Mouse (Mus musculus) thymus, adult 2 months (tissue): Measurements from ENCODE around the gene March10. TPM values are rescaled to one million over a fixed set of nuclear protein-coding genes. Genes with fewer than 3 reads are reported as not detected.

Experiments used
- DNase-seq: peaks from one replicate; pipeline ENCODE4 v3.0.0; 2021
- H3K27ac ChIP-seq: fragments of 200-500 bp; 2 replicates; pipeline ENCODE4 v1.5.1; 2012; ENCODE audit warnings: low read length, control low read depth; ENCODE audit not compliant: control insufficient read depth, insufficient read depth
- H3K27me3 ChIP-seq: fragments of 200-500 bp; 2 replicates; pipeline ENCODE4 v1.6.1; 2012; ENCODE audit warnings: mild to moderate bottlenecking, low read length, moderate library complexity, mixed read lengths; ENCODE audit not compliant: control insufficient read depth, insufficient read depth
- H3K36me3 ChIP-seq: fragments of 200-500 bp; 2 replicates; pipeline ENCODE4 v1.6.1; 2012; ENCODE audit warnings: mild to moderate bottlenecking, low read length, moderate library complexity; ENCODE audit not compliant: control insufficient read depth, insufficient read depth
- H3K4me1 ChIP-seq: fragments of 200-500 bp; replicated peaks from 2 replicates; pipeline ENCODE4 v1.6.1; 2012; ENCODE audit warnings: low read length; ENCODE audit not compliant: control insufficient read depth, insufficient read depth
- H3K4me3 ChIP-seq: fragments of 200-500 bp; 2 replicates; pipeline ENCODE4 v1.5.1; 2012; ENCODE audit warnings: mild to moderate bottlenecking, low read length, control low read depth, moderate library complexity; ENCODE audit not compliant: control insufficient read depth, insufficient read depth
- CTCF ChIP-seq: fragments of 200-500 bp; IDR thresholded peaks from 2 replicates; pipeline ENCODE4 v1.5.1; 2012; ENCODE audit warnings: mild to moderate bottlenecking, control low read depth, low read length, moderate library complexity, borderline replicate concordance; ENCODE audit not compliant: control insufficient read depth, poor library complexity, insufficient read depth; ENCODE audit errors: extremely low read depth
- POLR2A ChIP-seq: fragments of 200-500 bp; IDR thresholded peaks from 2 replicates; pipeline ENCODE4 v1.6.1; 2012; ENCODE audit warnings: mild to moderate bottlenecking, low read length, control low read depth, moderate library complexity; ENCODE audit not compliant: control insufficient read depth, poor library complexity, insufficient read depth; ENCODE audit errors: extremely low read depth
- WGBS: fragments of 180-500 bp; shearing (Covaris S2); methylation state at CpG from one replicate; pipeline ENCODE4 v1.1.7; 2018; 5-methylcytosine and 5-hydroxymethylcytosine counted together
- polyA plus RNA-seq: library from polyadenylated mRNA; depleted of rRNA; stranded (reverse); fragments of >200 nt; gene quantifications from 2 replicates; pipeline ENCODE4 v1.2.3, GENCODE M21; 2012

The March10 gene
- polyA plus RNA-seq, 1 experiment, result 0.07 TPM

GRCm38 (mm10) chr11:105402355-105402754 is 54.2 kb downstream of the March10 start:
- Histone ChIP-seq H3K4me1 (no peaks in the 10 kb centered on the region), H3K4me3 (no peak overlapping the region), H3K27ac (no peak overlapping the region), H3K27me3 (no peaks in the 10 kb centered on the region), H3K36me3 (no peaks in the 10 kb centered on the region)
- no peak for DNase-seq
- TF ChIP-seq CTCF (no peak), POLR2A (no peak)
- WGBS, result 89% methylated on average over 9 of the region's 9 CpGs

- 93% methylated on average over 7 of the region's 7 CpGs for WGBS
Measured at GRCm38 (mm10) chr11:105390290-105390689, 66.2 kb downstream of the March10 start.

GRCm38 (mm10) chr11:105388636-105389035 is 67.9 kb downstream of the March10 start:
- Histone ChIP-seq H3K27me3 (no peaks in the 10 kb centered on the region), H3K4me1 (no peaks in the 10 kb centered on the region), H3K4me3 (no peak overlapping the region), H3K27ac (no peak overlapping the region), H3K36me3 (no peaks in the 10 kb centered on the region)
- DNase-seq, result no peak
- WGBS, result 55% methylated on average over 2 of the region's 2 CpGs
- no peak for TF ChIP-seq CTCF
- no peak for TF ChIP-seq POLR2A

More at GRCm38 (mm10) chr11:105390290-105390689, 66.2 kb downstream of the March10 start:
- DNase-seq, result no peak
- no peaks in the 10 kb centered on the region for H3K4me1 ChIP-seq
- no peaks in the 10 kb centered on the region for H3K27me3 ChIP-seq
- no peak overlapping the region for H3K4me3 ChIP-seq
- H3K27ac ChIP-seq, result no peak overlapping the region
- TF ChIP-seq POLR2A, result no peak
- TF ChIP-seq CTCF, result no peak
- H3K36me3 ChIP-seq, result no peaks in the 10 kb centered on the region

- no peak for DNase-seq
- WGBS, result 95% methylated on average over 9 of the region's 9 CpGs
Measured at GRCm38 (mm10) chr11:105385266-105385665, 71.3 kb downstream of the March10 start.

GRCm38 (mm10) chr11:105375821-105376235 is 80.7 kb downstream of the March10 start:
- no peaks in the 10 kb centered on the region for H3K4me1 ChIP-seq
- no peaks in the 10 kb centered on the region for H3K36me3 ChIP-seq
- H3K27ac ChIP-seq, result no peak overlapping the region
- 94% methylated on average over 1 of the region's 1 CpGs for WGBS
- DNase-seq, result no peak
- TF ChIP-seq CTCF, result no peak
- TF ChIP-seq POLR2A, result no peak
- no peaks in the 10 kb centered on the region for H3K27me3 ChIP-seq
- H3K4me3 ChIP-seq, result no peak overlapping the region

More at GRCm38 (mm10) chr11:105385266-105385665, 71.3 kb downstream of the March10 start:
- TF ChIP-seq CTCF (no peak), POLR2A (no peak)
- Histone ChIP-seq H3K36me3 (no peaks in the 10 kb centered on the region), H3K4me3 (no peak overlapping the region), H3K4me1 (no peaks in the 10 kb centered on the region), H3K27me3 (no peaks in the 10 kb centered on the region), H3K27ac (no peak overlapping the region)

- Histone ChIP-seq H3K27ac (no peak overlapping the region), H3K4me1 (no peaks in the 10 kb centered on the region), H3K36me3 (no peaks in the 10 kb centered on the region), H3K4me3 (no peak overlapping the region), H3K27me3 (no peaks in the 10 kb centered on the region)
- no peak for TF ChIP-seq CTCF
- 77% methylated on average over 10 of the region's 10 CpGs for WGBS
- DNase-seq, result no peak
Measured at GRCm38 (mm10) chr11:105374526-105375175, 81.9 kb downstream of the March10 start.

GRCm38 (mm10) chr11:105373881-105374280 is 82.7 kb downstream of the March10 start:
- Histone ChIP-seq H3K27ac (no peak overlapping the region), H3K27me3 (no peaks in the 10 kb centered on the region), H3K36me3 (no peaks in the 10 kb centered on the region), H3K4me3 (no peak overlapping the region), H3K4me1 (no peaks in the 10 kb centered on the region)
- no peak for TF ChIP-seq CTCF
- no peak for TF ChIP-seq POLR2A
- 89% methylated on average over 8 of the region's 8 CpGs for WGBS
- no peak for DNase-seq
